Mouse (Mus musculus) embryonic facial prominence, embryonic 14.5 days (tissue): Measurements from ENCODE around the gene Spdya. TPM values are rescaled to one million over a fixed set of nuclear protein-coding genes. Genes with fewer than 3 reads are reported as not detected.
"Not testable (repeated sequence)": the region's sequence is repeated elsewhere in the genome, so short reads cannot be mapped to it uniquely, and the experiment has no call there.

Source experiments
- ATAC-seq: fragments of 200-750 bp; cut with Nextera tagmentation; 2 replicates; pipeline ENCODE4 v1.8.0; 2017; ENCODE audit warnings: low read depth, moderate number of reproducible peaks, moderate TSS enrichment
- DNase-seq: peaks from one replicate; pipeline ENCODE4 v3.0.0-alpha.2; 2015; ENCODE audit warnings: low spot score
- H3K27ac ChIP-seq: fragments of 300-500 bp; sonication (generic); replicated peaks from 2 replicates; pipeline ENCODE4 v1.5.1; 2014; ENCODE audit warnings: low read depth, mild to moderate bottlenecking, low read length, moderate library complexity
- H3K27me3 ChIP-seq: fragments of 300-500 bp; sonication (generic); replicated peaks from 2 replicates; pipeline ENCODE4 v1.6.1; 2014; ENCODE audit warnings: low read length; ENCODE audit not compliant: control insufficient read depth, insufficient read depth
- H3K36me3 ChIP-seq: fragments of 300-500 bp; sonication (generic); 2 replicates; pipeline ENCODE4 v1.6.1; 2014; ENCODE audit warnings: low read length, mixed read lengths; ENCODE audit not compliant: control insufficient read depth, insufficient read depth
- H3K4me1 ChIP-seq: fragments of 300-500 bp; sonication (generic); 2 replicates; pipeline ENCODE4 v1.6.1; 2014; ENCODE audit warnings: antibody characterized with exemption, low read length; ENCODE audit not compliant: control insufficient read depth, insufficient read depth
- H3K4me2 ChIP-seq: fragments of 300-500 bp; sonication (generic); 2 replicates; pipeline ENCODE4 v1.6.1; 2014; ENCODE audit warnings: low read depth, mild to moderate bottlenecking, low read length, moderate library complexity, mixed read lengths
- H3K4me3 ChIP-seq: fragments of 300-500 bp; sonication (generic); 2 replicates; pipeline ENCODE4 v1.5.1; 2014; ENCODE audit warnings: low read depth, mild to moderate bottlenecking, low read length
- H3K9ac ChIP-seq: fragments of 300-500 bp; sonication (generic); 2 replicates; pipeline ENCODE4 v1.6.1; 2014; ENCODE audit warnings: low read depth, mild to moderate bottlenecking, low read length, moderate library complexity, mixed read lengths
- H3K9me3 ChIP-seq: fragments of 300-500 bp; sonication (generic); 2 replicates; pipeline ENCODE4 v1.6.1; 2016; ENCODE audit warnings: low read length; ENCODE audit not compliant: control insufficient read depth
- WGBS: fragments of 180-500 bp; shearing (Covaris S2); extraction: QIAGEN DNeasy Blood & Tissue Kit; methylation state at CpG from one replicate; pipeline ENCODE4 v1.1.7; 2014; 5-methylcytosine and 5-hydroxymethylcytosine counted together
- polyA plus RNA-seq: library from polyadenylated mRNA; unstranded; fragments of >200 nt; fragmentation: Nextera tagmentation; extraction: Ambion mirVana; gene quantifications from 2 replicates; pipeline ENCODE4 v1.2.1, GENCODE M21; 2014

Spdya gene
- 0.29 and 1.0 TPM in 2 replicates for polyA plus RNA-seq

- Histone ChIP-seq H3K4me3 (peak within 1 kb of the TSS; percentile 73), H3K9me3 (no peaks in the 10 kb centered on the region), H3K27me3 (peaks cover 21% of the 10 kb centered on the region), H3K4me1 (no peaks in the 10 kb centered on the region; the same call in 1 of the 2 replicates), H3K4me2 (peak within 1 kb of the TSS; percentile 99), H3K9ac (peak within 1 kb of the TSS; percentile 76), H3K27ac (no peak within 1 kb of the TSS), H3K36me3 (no peaks in the 10 kb centered on the region)
- peak; percentile 96 for ATAC-seq
- 0% methylated on average over 28 of the region's 78 CpGs for WGBS
- DNase-seq: peak; percentile 93
Measured at GRCm38 (mm10) chr17:71551757-71552451, at the start of gene Spdya. TSS of gene Spdya (plus strand) at chr17:71552061.

GRCm38 (mm10) chr17:71506832-71507231 lies 45.0 kb upstream of the Spdya start:
- no peak for ATAC-seq
- H3K4me3 ChIP-seq: no peak overlapping the region
- 88% methylated on average over 8 of the region's 8 CpGs for WGBS
- H3K9ac ChIP-seq: no peak overlapping the region
- DNase-seq: no peak
- H3K27me3 ChIP-seq: no peaks in the 10 kb centered on the region
- H3K4me1 ChIP-seq: no peaks in the 10 kb centered on the region
- H3K9me3 ChIP-seq: no peaks in the 10 kb centered on the region
- no peak overlapping the region for H3K4me2 ChIP-seq
- H3K36me3 ChIP-seq: peaks cover 70% of the 10 kb centered on the region
- no peak overlapping the region for H3K27ac ChIP-seq

- Histone ChIP-seq H3K9ac (no peak overlapping the region), H3K9me3 (no peaks in the 10 kb centered on the region), H3K27ac (no peak overlapping the region), H3K36me3 (peaks cover 75% of the 10 kb centered on the region), H3K4me3 (no peak overlapping the region), H3K4me1 (no peaks in the 10 kb centered on the region), H3K27me3 (no peaks in the 10 kb centered on the region), H3K4me2 (no peak overlapping the region)
- 96% methylated on average over 11 of the region's 11 CpGs for WGBS
- DNase-seq: no peak
- no peak for ATAC-seq
Measured at GRCm38 (mm10) chr17:71510297-71510696, 41.6 kb upstream of the Spdya start.

DNA sequence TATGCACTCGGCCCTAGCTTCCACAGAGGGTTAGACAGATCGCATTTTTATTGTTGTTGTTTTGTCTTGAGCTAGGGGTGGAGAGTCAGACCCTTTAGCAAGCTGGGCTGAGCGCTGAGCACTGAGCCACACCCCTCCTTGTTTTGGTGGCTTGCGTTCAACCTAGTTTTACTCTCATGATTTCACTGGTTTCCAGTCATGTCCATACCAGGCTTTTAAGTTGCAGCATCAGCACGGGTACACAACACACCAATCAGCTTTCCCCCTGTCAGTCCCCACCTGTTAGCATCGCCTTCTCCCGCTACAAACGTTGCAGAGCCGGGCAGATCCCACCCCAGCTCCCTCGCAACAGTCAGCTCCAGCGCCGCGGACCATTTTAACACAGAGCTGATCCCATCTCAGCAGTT lies 25.6 kb upstream of the Spdya start:
- H3K36me3 ChIP-seq: 0 out of 2 replicates have a peak, but pooled peaks cover 5% of the 10 kb centered on the region
- H3K4me2 ChIP-seq: peak overlapping the region; percentile 71
- under 1% methylated on average over 13 of the region's 13 CpGs for WGBS
- peak overlapping the region; percentile 64 for H3K4me3 ChIP-seq
- DNase-seq: no peak
- ATAC-seq: peak; percentile 24; the same call in 1 of the 2 replicates
- peak overlapping the region; percentile 85 for H3K9ac ChIP-seq
- H3K4me1 ChIP-seq: peaks cover 4% of the 10 kb centered on the region; the same call in 1 of the 2 replicates
- H3K9me3 ChIP-seq: no peaks in the 10 kb centered on the region
- H3K27me3 ChIP-seq: no peaks in the 10 kb centered on the region
- H3K27ac ChIP-seq: peak overlapping the region; percentile 96

- peak; percentile 98 for ATAC-seq
- H3K4me3 ChIP-seq: peak within 1 kb of the TSS; percentile 64
- peak; percentile 98 for DNase-seq
- H3K9ac ChIP-seq: peak within 1 kb of the TSS; percentile 85
- peak within 1 kb of the TSS; percentile 71 for H3K4me2 ChIP-seq
- H3K36me3 ChIP-seq: 0 out of 2 replicates have a peak, but pooled peaks cover 5% of the 10 kb centered on the region
- no peaks in the 10 kb centered on the region for H3K27me3 ChIP-seq
- H3K4me1 ChIP-seq: peaks cover 4% of the 10 kb centered on the region; the same call in 1 of the 2 replicates
- peak within 1 kb of the TSS; percentile 96 for H3K27ac ChIP-seq
- H3K9me3 ChIP-seq: no peaks in the 10 kb centered on the region
- under 1% methylated on average over 63 of the region's 66 CpGs for WGBS
Measured at GRCm38 (mm10) chr17:71526711-71527564, 24.9 kb upstream of the Spdya start, which contains the start of gene Ndc80. TSS of gene Ndc80 (minus strand) at chr17:71526857.

- no peak for ATAC-seq
- no peak for DNase-seq
- Histone ChIP-seq H3K9ac (no peak overlapping the region), H3K27ac (no peak overlapping the region), H3K4me1 (peaks cover 4% of the 10 kb centered on the region; the same call in 1 of the 2 replicates), H3K4me2 (no peak overlapping the region), H3K27me3 (no peaks in the 10 kb centered on the region), H3K4me3 (no peak overlapping the region), H3K9me3 (no peaks in the 10 kb centered on the region), H3K36me3 (0 out of 2 replicates have a peak, but pooled peaks cover 2% of the 10 kb centered on the region)
Measured at GRCm38 (mm10) chr17:71528042-71528441, 23.8 kb upstream of the Spdya start.

GRCm38 (mm10) chr17:71535595-71535994 lies 16.3 kb upstream of the Spdya start:
- DNase-seq, ATAC-seq, H3K9me3 ChIP-seq, H3K9ac ChIP-seq, H3K27ac ChIP-seq, H3K36me3 ChIP-seq, H3K4me1 ChIP-seq, H3K27me3 ChIP-seq, H3K4me3 ChIP-seq, H3K4me2 ChIP-seq: not testable (repeated sequence)
- WGBS: 66% methylated on average over 1 of the region's 1 CpGs

DNA sequence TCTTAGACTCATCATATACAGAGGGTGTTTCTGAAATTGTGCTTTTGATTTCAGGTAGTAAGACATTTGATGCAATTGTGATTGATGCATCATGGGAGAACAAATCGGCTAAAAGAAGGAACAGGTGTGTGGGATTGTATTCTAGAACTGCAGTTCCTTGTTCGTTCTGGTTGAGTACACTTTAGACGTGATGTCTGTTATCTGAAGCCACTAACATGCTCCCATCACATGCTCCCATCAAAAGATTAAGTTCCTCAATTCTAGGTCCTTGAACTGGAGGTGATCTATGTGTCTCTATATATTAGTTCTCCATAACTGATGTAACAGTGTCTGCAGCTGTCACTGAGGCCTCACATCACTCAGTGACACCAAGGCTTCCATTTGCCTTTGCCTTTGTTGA lies 14.7 kb upstream of the Spdya start:
- H3K9ac ChIP-seq: no peak overlapping the region
- ATAC-seq (no peak), DNase-seq (no peak)
- no peaks in the 10 kb centered on the region for H3K4me1 ChIP-seq
- no peak overlapping the region for H3K4me3 ChIP-seq
- no peak overlapping the region for H3K27ac ChIP-seq
- WGBS: 83% methylated on average over 3 of the region's 3 CpGs
- H3K27me3 ChIP-seq: no peaks in the 10 kb centered on the region
- H3K4me2 ChIP-seq: no peak overlapping the region
- no peaks in the 10 kb centered on the region for H3K36me3 ChIP-seq
- H3K9me3 ChIP-seq: no peaks in the 10 kb centered on the region
